Mouse (Mus musculus) intestine, embryonic 16.5 days (tissue): ENCODE results near the gene Zfp819. TPM values are rescaled to one million over a fixed set of nuclear protein-coding genes. Genes with fewer than 3 reads are reported as not detected.
A peak's percentile ranks its signal among the peaks of the same experiment; 100 is the strongest.
"Not testable (repeated sequence)": the region's sequence is repeated elsewhere in the genome, so short reads cannot be mapped to it uniquely, and the experiment has no call there.

ENCODE experiments used
- ATAC-seq: fragments of 200-750 bp; cut with Nextera tagmentation; 2 replicates; pipeline ENCODE4 v1.8.0; 2017; ENCODE audit warnings: moderate TSS enrichment, moderate library complexity
- H3K27ac ChIP-seq: fragments of 300-500 bp; sonication (generic); 2 replicates; pipeline ENCODE4 v1.5.1; 2014; ENCODE audit warnings: mild to moderate bottlenecking, low read length
- H3K27me3 ChIP-seq: fragments of 300-500 bp; sonication (generic); replicated peaks from 2 replicates; pipeline ENCODE4 v1.6.1; 2014; ENCODE audit warnings: low read length, control low read depth, mixed read lengths; ENCODE audit not compliant: control insufficient read depth, insufficient read depth
- H3K36me3 ChIP-seq: fragments of 300-500 bp; sonication (generic); 2 replicates; pipeline ENCODE4 v1.6.1; 2014; ENCODE audit warnings: low read length, control low read depth; ENCODE audit not compliant: control insufficient read depth, insufficient read depth
- H3K4me1 ChIP-seq: fragments of 300-500 bp; sonication (generic); 2 replicates; pipeline ENCODE4 v1.6.1; 2014; ENCODE audit warnings: low read length, control low read depth, mixed read lengths; ENCODE audit not compliant: control insufficient read depth, insufficient read depth
- H3K4me2 ChIP-seq: fragments of 300-500 bp; sonication (generic); 2 replicates; pipeline ENCODE4 v1.6.1; 2014; ENCODE audit warnings: low read depth, low read length, control low read depth
- H3K4me3 ChIP-seq: fragments of 300-500 bp; sonication (generic); 2 replicates; pipeline ENCODE4 v1.5.1; 2014; ENCODE audit warnings: mild to moderate bottlenecking, low read length
- H3K9ac ChIP-seq: fragments of 300-500 bp; sonication (generic); 2 replicates; pipeline ENCODE4 v1.6.1; 2014; ENCODE audit warnings: low read depth, low read length
- H3K9me3 ChIP-seq: fragments of 300-500 bp; sonication (generic); 2 replicates; pipeline ENCODE4 v1.6.1; 2016; ENCODE audit warnings: low read length, control low read depth; ENCODE audit not compliant: control insufficient read depth
- WGBS: fragments of 180-500 bp; shearing (Covaris S2); extraction: QIAGEN DNeasy Blood & Tissue Kit; methylation state at CpG from one replicate; pipeline ENCODE4 v1.1.7; 2014; 5-methylcytosine and 5-hydroxymethylcytosine counted together
- polyA plus RNA-seq: library from polyadenylated mRNA; unstranded; fragments of >200 nt; fragmentation: Nextera tagmentation; extraction: Ambion mirVana; gene quantifications from 2 replicates; pipeline ENCODE4 v1.2.1, GENCODE M21; 2015

Zfp819 gene
- polyA plus RNA-seq, 1 experiment from 2014 or later: not detected

DNA sequence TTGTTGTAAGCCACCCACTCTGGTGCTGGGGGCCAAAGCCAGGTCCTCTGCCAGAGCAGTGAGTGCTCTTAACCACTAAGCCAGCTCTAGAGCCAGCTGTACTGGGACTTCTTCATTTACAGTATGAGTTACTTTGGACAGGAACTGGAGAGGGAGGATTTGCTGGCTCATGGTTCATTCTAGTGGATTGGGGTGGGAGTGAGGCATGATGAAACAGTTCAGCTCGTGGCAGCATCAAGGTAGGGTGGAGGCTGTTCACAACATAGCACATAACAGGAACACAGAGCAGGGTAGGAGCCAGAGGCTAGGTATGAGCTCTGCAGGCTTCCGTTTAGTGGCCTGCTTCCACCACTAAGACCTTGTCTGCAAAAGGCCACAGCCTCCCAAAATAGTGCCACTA, 29.2 kb downstream of the Zfp819 start:
- H3K4me1 ChIP-seq: peaks cover 6% of the 10 kb centered on the region; the same call in 1 of the 2 replicates
- no peak overlapping the region for H3K4me2 ChIP-seq
- no peak overlapping the region for H3K4me3 ChIP-seq
- H3K36me3 ChIP-seq: no peaks in the 10 kb centered on the region
- peak; percentile 10; the same call in 1 of the 2 replicates for ATAC-seq
- WGBS: 73% methylated on average over 2 of the region's 2 CpGs
- no peaks in the 10 kb centered on the region for H3K9me3 ChIP-seq
- H3K27ac ChIP-seq: no peak overlapping the region
- no peaks in the 10 kb centered on the region for H3K27me3 ChIP-seq
- no peak overlapping the region for H3K9ac ChIP-seq

DNA sequence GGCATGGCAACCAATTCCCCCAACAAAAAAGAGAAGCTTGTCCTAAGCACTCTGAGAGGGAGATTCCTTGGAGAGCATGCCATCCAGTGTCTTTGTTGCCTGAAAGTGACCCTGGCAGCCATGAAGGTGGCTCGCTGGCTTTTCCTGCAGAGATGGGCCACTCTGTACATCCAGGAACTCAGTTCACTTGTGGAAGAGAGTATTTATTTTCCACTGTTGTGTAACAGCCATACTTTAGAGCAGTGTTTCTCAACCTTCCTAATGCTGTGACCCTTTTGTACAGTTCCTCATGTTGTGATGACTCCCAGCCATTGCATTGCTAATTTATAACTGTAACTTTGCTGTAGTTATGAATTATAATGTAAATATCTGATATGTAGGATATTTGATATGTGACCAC, 30.1 kb downstream of the Zfp819 start:
- Histone ChIP-seq H3K27me3 (no peaks in the 10 kb centered on the region), H3K4me1 (peaks cover 6% of the 10 kb centered on the region; the same call in 1 of the 2 replicates), H3K9me3 (no peaks in the 10 kb centered on the region), H3K36me3 (no peaks in the 10 kb centered on the region), H3K4me3 (no peak overlapping the region), H3K4me2 (no peak overlapping the region), H3K27ac (no peak overlapping the region), H3K9ac (no peak overlapping the region)
- no peak for ATAC-seq
- WGBS: 84% methylated on average over 1 of the region's 1 CpGs

DNA sequence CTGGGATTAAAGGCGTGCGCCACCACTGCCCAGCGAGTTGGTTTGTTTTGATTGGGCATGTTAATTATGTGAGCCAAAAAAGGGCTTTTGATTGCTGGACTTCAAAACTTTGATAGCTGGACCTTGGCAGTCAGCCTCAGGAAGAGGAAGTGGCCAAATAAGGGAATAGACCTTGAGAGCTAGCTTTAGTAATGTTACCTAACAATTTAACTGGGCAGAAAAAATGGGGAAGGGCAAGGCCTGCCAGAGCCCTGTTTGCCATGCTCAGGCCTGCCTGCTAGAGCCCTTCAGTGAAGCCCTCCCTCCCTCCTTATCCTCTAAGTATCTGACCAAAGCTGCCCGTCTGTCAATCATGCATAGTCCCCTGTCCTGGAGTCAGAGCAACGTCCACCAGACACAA, 35.6 kb downstream of the Zfp819 start:
- Histone ChIP-seq H3K27ac (no peak overlapping the region), H3K36me3 (no peaks in the 10 kb centered on the region), H3K27me3 (no peaks in the 10 kb centered on the region), H3K4me1 (no peaks in the 10 kb centered on the region), H3K4me3 (no peak overlapping the region), H3K4me2 (no peak overlapping the region), H3K9me3 (no peaks in the 10 kb centered on the region), H3K9ac (no peak overlapping the region)
- WGBS: 74% methylated on average over 5 of the region's 5 CpGs
- no peak for ATAC-seq

DNA sequence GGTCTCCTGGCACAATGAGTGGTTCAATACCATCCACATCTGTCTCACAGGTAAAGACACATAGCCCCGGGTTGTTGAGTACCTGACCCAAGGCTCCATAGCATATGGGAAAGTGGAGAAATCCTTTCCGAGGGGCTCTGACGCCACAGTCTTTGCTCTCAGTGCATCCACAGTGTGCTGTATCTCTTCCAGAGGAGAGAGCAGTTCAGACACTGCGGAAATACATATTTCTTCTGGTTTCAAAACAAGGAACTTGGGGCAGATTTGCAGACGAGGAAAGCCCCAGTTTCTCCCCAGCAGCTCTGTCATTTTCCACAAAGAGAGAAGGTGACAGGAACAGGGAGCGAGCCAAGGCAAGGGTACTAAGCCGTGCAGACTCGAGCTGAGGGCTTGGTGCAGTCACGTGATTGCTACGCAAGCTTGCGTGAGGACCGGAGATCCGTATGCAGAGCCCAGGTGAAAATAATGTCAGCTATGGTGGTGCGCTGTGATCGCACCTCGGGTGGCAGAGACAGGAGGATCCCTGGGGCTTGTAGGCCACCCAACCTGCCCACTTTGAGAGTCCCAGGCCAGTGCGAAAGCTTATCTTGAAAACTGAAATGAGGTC, 36.2 kb downstream of the Zfp819 start:
- no peak overlapping the region for H3K27ac ChIP-seq
- ATAC-seq: no peak
- no peak overlapping the region for H3K4me3 ChIP-seq
- H3K9me3 ChIP-seq: no peaks in the 10 kb centered on the region
- H3K4me2 ChIP-seq: no peak overlapping the region
- no peaks in the 10 kb centered on the region for H3K4me1 ChIP-seq
- H3K27me3 ChIP-seq: no peaks in the 10 kb centered on the region
- no peak overlapping the region for H3K9ac ChIP-seq
- WGBS: 80% methylated on average over 17 of the region's 17 CpGs
- no peaks in the 10 kb centered on the region for H3K36me3 ChIP-seq

DNA sequence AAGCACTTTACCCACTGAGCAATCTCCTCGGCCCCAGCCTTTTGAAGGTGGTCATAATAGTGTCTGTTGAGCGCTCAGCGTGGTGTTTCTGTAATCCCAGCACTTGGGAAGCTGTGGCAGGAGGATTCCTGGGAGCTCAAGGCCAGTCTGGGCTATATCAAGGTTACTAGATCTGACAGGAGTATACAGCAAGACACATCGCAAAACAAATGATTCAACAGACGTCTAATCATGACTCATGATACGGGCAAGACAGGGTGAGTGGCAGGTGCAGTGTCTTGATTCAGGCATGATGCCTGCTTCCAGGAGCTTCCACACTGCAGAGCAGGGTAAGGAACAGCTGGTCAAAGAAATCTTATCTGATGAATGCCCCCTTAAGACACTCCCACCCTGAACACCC, 45.7 kb downstream of the Zfp819 start:
- Histone ChIP-seq H3K4me3 (no peak overlapping the region), H3K9me3 (no peaks in the 10 kb centered on the region), H3K9ac (no peak overlapping the region), H3K4me1 (no peaks in the 10 kb centered on the region), H3K4me2 (no peak overlapping the region), H3K27ac (no peak overlapping the region), H3K36me3 (no peaks in the 10 kb centered on the region), H3K27me3 (no peaks in the 10 kb centered on the region)
- 81% methylated on average over 6 of the region's 6 CpGs for WGBS
- no peak for ATAC-seq

DNA sequence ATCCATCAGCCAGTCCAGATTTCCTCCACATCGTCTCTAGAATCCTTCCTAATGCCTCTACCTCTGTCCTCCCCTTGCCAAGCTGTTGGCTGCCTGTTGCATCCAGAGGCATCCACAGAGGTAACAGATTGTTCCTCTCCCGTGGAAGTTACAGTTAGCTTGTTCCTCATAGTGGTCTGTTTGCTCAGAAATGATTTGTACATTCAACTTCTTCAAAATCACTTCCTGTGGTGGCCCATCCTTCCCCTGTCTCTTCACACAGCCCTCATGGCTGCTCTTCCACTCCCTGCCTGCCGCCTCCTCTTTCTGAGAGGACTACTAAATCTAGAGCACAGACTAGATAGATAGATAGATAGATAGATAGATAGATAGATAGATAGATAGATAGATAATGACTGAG, 47.5 kb downstream of the Zfp819 start:
- Histone ChIP-seq H3K9me3 (no peaks in the 10 kb centered on the region), H3K4me2 (no peak overlapping the region), H3K27me3 (no peaks in the 10 kb centered on the region)

DNA sequence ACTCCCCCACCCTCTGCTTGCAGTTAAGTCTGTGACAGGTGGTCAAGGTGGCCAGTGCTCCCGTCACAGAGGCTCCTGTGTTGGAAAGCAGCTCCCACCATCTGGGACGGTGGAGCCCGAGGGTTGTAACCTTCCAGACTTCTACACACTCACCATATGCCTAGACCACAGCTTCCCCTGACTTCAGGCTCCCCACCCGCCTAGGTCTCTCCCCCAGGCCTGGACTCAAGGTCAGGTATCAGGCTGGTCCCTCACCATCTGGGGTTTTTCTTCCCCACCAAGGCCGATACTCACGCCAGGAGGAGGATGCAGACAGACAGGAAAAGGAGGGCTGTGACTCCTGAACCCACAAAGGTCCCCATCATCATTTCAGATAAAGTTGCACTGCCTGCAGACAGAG, 49.3 kb downstream of the Zfp819 start:
- Histone ChIP-seq H3K27ac (no peak overlapping the region), H3K9ac (no peak overlapping the region), H3K4me1 (no peaks in the 10 kb centered on the region), H3K27me3 (no peaks in the 10 kb centered on the region), H3K4me2 (no peak overlapping the region), H3K9me3 (no peaks in the 10 kb centered on the region), H3K4me3 (no peak overlapping the region), H3K36me3 (no peaks in the 10 kb centered on the region)
- 60% methylated on average over 6 of the region's 6 CpGs for WGBS
- ATAC-seq: no peak

More for the DNA sequence above, 47.5 kb downstream of the Zfp819 start:
- Histone ChIP-seq H3K4me3 (no peak overlapping the region), H3K36me3 (no peaks in the 10 kb centered on the region), H3K4me1 (no peaks in the 10 kb centered on the region), H3K9ac (no peak overlapping the region), H3K27ac (no peak overlapping the region)
- no peak for ATAC-seq
- 74% methylated on average over 3 of the region's 3 CpGs for WGBS

DNA sequence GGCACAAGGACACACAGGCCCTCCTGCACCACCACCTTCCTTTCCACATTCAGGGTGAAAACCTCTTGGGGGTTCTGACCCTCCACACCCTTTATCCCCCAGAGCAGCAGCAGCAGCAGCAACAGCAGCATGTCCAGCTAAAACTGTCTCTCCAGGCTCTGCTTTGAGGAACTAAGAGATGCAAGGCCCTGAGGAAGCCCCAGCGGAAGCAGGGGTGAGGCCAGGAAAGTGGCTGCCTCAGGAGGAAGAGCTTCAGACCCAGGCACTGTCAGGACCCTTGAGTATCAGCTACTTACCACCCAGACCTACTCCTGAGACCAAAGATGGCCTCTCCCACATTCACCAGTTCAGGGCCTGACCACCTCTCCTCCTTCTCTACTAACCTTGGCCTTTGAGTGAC, 53.0 kb downstream of the Zfp819 start, which contains the start of gene Siglece:
Gene Siglece, minus strand, starts transcription at position 160 of the 400 bp plus-strand sequence.
- Histone ChIP-seq H3K4me2 (no peak within 1 kb of the TSS), H3K36me3 (no peaks in the 10 kb centered on the region), H3K27me3 (no peaks in the 10 kb centered on the region), H3K4me1 (no peaks in the 10 kb centered on the region), H3K9me3 (no peaks in the 10 kb centered on the region), H3K9ac (no peak within 1 kb of the TSS), H3K4me3 (no peak within 1 kb of the TSS), H3K27ac (no peak within 1 kb of the TSS)
- ATAC-seq: no peak
- 50% methylated on average over 1 of the region's 1 CpGs for WGBS

DNA sequence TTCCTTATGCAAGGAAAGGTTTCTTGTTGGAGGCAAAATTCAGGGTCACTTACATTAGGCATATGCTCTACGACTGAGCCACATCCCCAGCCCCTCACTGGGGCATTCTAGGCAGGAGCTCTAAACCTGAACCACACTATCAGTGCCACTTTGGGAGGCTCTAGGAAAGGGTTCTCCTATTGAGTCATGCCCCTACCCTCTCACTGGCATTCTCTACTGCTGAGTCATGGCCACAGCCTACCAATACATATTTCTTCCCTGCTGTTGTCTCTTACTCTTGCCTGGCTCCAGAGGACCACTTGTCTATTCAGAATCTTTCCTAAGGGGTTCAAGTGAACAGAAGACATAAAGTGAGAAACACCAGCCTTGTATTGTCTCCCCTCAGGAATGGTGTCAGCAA, 55.8 kb downstream of the Zfp819 start:
- Histone ChIP-seq H3K4me3 (no peak overlapping the region), H3K27ac (no peak overlapping the region), H3K9me3 (no peaks in the 10 kb centered on the region), H3K27me3 (no peaks in the 10 kb centered on the region), H3K4me2 (no peak overlapping the region), H3K9ac (no peak overlapping the region), H3K36me3 (no peaks in the 10 kb centered on the region), H3K4me1 (no peaks in the 10 kb centered on the region)
- WGBS: 88% methylated on average over 1 of the region's 1 CpGs
- ATAC-seq: no peak

DNA sequence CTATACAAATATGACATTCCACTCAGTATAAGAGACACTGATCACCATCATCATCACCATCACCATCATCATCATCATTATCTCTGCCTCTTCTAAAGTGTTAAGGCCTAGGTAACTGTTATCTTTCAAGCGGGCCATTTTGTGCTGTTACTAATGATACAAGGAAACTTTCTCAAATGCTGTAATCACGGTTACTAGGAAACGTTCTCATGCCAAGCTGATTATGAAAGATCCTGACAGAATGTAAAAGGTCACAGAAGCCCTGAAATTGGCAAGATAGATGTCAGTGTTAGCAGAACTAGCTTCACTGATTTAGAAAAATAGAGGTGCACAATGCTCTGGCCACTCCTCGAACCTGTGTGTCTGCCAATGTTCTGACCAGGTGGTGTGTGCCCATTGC, 60.3 kb downstream of the Zfp819 start:
- not testable (repeated sequence) for H3K9me3 ChIP-seq, H3K4me1 ChIP-seq, H3K4me3 ChIP-seq, H3K9ac ChIP-seq, ATAC-seq, H3K27me3 ChIP-seq, H3K27ac ChIP-seq, H3K36me3 ChIP-seq, H3K4me2 ChIP-seq
- 80% methylated on average over 4 of the region's 4 CpGs for WGBS
